Mouse (Mus musculus): Measurements from ENCODE around the gene Zfp213. TPM values are rescaled to one million over a fixed set of nuclear protein-coding genes. Genes with fewer than 3 reads are reported as not detected.
"Not testable (repeated sequence)": the region's sequence is repeated elsewhere in the genome, so short reads cannot be mapped to it uniquely, and the experiment has no call there.

Zfp213 gene
- polyA plus RNA-seq, 2 experiments from 2014 or later = 3.4 to 4.3 TPM

- ATAC-seq = no peak
Observed at GRCm38 (mm10) chr17:23543983-23544382, 20.1 kb downstream of the Zfp213 start.

- no peak for ATAC-seq
Observed at GRCm38 (mm10) chr17:23543325-23543724, 20.7 kb downstream of the Zfp213 start.

- no peak for ATAC-seq
Observed at GRCm38 (mm10) chr17:23542835-23543234, 21.2 kb downstream of the Zfp213 start.

GRCm38 (mm10) chr17:23542004-23542720, 21.9 kb downstream of the Zfp213 start:
- ATAC-seq = no peak

GRCm38 (mm10) chr17:23540605-23541475, 23.2 kb downstream of the Zfp213 start:
- ATAC-seq = no peak

- no peak for ATAC-seq
Observed at GRCm38 (mm10) chr17:23540106-23540505, 23.9 kb downstream of the Zfp213 start.

- ATAC-seq = no peak
Observed at GRCm38 (mm10) chr17:23539608-23540007, 24.4 kb downstream of the Zfp213 start.

- no peak for ATAC-seq
Observed at GRCm38 (mm10) chr17:23538299-23539015, 25.6 kb downstream of the Zfp213 start.

GRCm38 (mm10) chr17:23537554-23538255, 26.3 kb downstream of the Zfp213 start:
- ATAC-seq = no peak

GRCm38 (mm10) chr17:23535046-23535788, 28.8 kb downstream of the Zfp213 start:
- ATAC-seq = peak; percentile 23

- ATAC-seq = peak; percentile 32
Observed at GRCm38 (mm10) chr17:23533591-23534490, 30.2 kb downstream of the Zfp213 start.

- not testable (repeated sequence) for ATAC-seq
Observed at GRCm38 (mm10) chr17:23531408-23531807, 32.6 kb downstream of the Zfp213 start.

GRCm38 (mm10) chr17:23522941-23523732, 40.9 kb downstream of the Zfp213 start:
- not testable (repeated sequence) for ATAC-seq

- no peak for ATAC-seq
Observed at GRCm38 (mm10) chr17:23518701-23519423, 45.2 kb downstream of the Zfp213 start.

Other genes with a start within 250 kb of the Zfp213 start
- not detected for gene Vmn2r115, start 220.5 kb downstream of the Zfp213 start, polyA plus RNA-seq (2017; shearing (Covaris generic))
- not detected for gene Vmn2r116, start 179.6 kb downstream of the Zfp213 start, polyA plus RNA-seq (2017; shearing (Covaris generic))
- gene Vmn2r117, start 84.5 kb downstream of the Zfp213 start, polyA plus RNA-seq (2017; shearing (Covaris generic)) = not detected
- under 1 TPM in 1 of 2 experiments, not detected in 1; 0.38 TPM for gene Zfp13, start 35.2 kb upstream of the Zfp213 start, polyA plus RNA-seq (2017; shearing (Covaris generic))
- 1 to 10 TPM; 2.2 to 2.9 TPM for gene Zscan10, start 36.6 kb upstream of the Zfp213 start, polyA plus RNA-seq (2017; shearing (Covaris generic))
- gene Mmp25, start 81.0 kb upstream of the Zfp213 start, polyA plus RNA-seq (2017; shearing (Covaris generic)) = 1 to 10 TPM in 1 of 2 experiments, under 1 TPM in 1; 0.42 to 1.6 TPM
- under 1 TPM; 0.22 to 0.66 TPM for gene Bicdl2, start 96.3 kb upstream of the Zfp213 start, polyA plus RNA-seq (2017; shearing (Covaris generic))
- gene Hcfc1r1, start 109.4 kb upstream of the Zfp213 start, polyA plus RNA-seq (2017; shearing (Covaris generic)) = 10 to 100 TPM; 71.5 to 72.4 TPM
- 10 to 100 TPM; 26.1 to 43.6 TPM for gene Thoc6, start 109.6 kb upstream of the Zfp213 start, polyA plus RNA-seq (2017; shearing (Covaris generic))
- gene Tnfrsf12a, start 113.2 kb upstream of the Zfp213 start, polyA plus RNA-seq (2017; shearing (Covaris generic)) = 1 to 10 TPM; 5.3 to 6.2 TPM
- gene Cldn6, start 115.0 kb upstream of the Zfp213 start, polyA plus RNA-seq (2017; shearing (Covaris generic)) = not detected
- not detected for gene Cldn9, start 119.8 kb upstream of the Zfp213 start, polyA plus RNA-seq (2017; shearing (Covaris generic))
- under 1 TPM; 0.20 to 0.30 TPM for gene 1520401A03Rik, start 158.5 kb upstream of the Zfp213 start, polyA plus RNA-seq (2017; shearing (Covaris generic))
- gene Pkmyt1, start 162.1 kb upstream of the Zfp213 start, polyA plus RNA-seq (2017; shearing (Covaris generic)) = 10 to 100 TPM; 10.5 to 13.7 TPM
- 1 to 10 TPM; 2.0 to 2.5 TPM for gene Paqr4, start 176.6 kb upstream of the Zfp213 start, polyA plus RNA-seq (2017; shearing (Covaris generic))
- gene Kremen2, start 181.6 kb upstream of the Zfp213 start, polyA plus RNA-seq (2017; shearing (Covaris generic)) = 1 to 10 TPM; 1.8 to 2.4 TPM
- gene Flywch1, start 207.4 kb upstream of the Zfp213 start, polyA plus RNA-seq (2017; shearing (Covaris generic)) = 10 to 100 TPM; 15.1 to 21.4 TPM
- gene Flywch2, start 221.8 kb upstream of the Zfp213 start, polyA plus RNA-seq (2017; shearing (Covaris generic)) = 1 to 10 TPM; 3.4 to 3.5 TPM
- 100 to 1,000 TPM; 289 to 316 TPM for gene Srrm2, start 226.3 kb upstream of the Zfp213 start, polyA plus RNA-seq (2017; shearing (Covaris generic))

All from CD4-positive, CD25-positive, alpha-beta regulatory T cell, adult 4 months (primary cell).